Mouse (Mus musculus): ENCODE results near the gene Chit1. TPM values are rescaled to one million over a fixed set of nuclear protein-coding genes. Genes with fewer than 3 reads are reported as not detected.

The Chit1 gene
- polyA plus RNA-seq, 2 experiments = 0.08 TPM; not detected in 1

- H3K27ac ChIP-seq = no peak overlapping the region
- no peaks in the 10 kb centered on the region for H3K36me3 ChIP-seq (replicated peaks; ENCODE audit: control insufficient read depth, insufficient read depth, low read depth)
- H3K4me2 ChIP-seq (ENCODE audit: low read depth) = no peak overlapping the region
- DNase-seq (ENCODE audit: low read depth in 3 of 3, low spot score in 3 of 3) (no peak), ATAC-seq (ENCODE audit: insufficient read depth) (no peak)
- H3K27me3 ChIP-seq (ENCODE audit: control insufficient read depth, insufficient read depth, low read length) = no peaks in the 10 kb centered on the region
- no peak overlapping the region for H3K4me3 ChIP-seq (ENCODE audit: insufficient read depth in 1 of 2, low read depth in 2 of 2, low read length in 2 of 2)
- peaks cover 0 to 2% of the 10 kb centered on the region in 2 experiments; a peak in 1 of 4 replicates for H3K4me1 ChIP-seq (replicated peaks; ENCODE audit: control insufficient read depth in 2 of 2, insufficient read depth in 2 of 2, low read length in 1 of 2)
- no peak overlapping the region for H3K9ac ChIP-seq (replicated peaks)
- TF ChIP-seq EP300 (IDR thresholded peaks at IDR 0.05; ENCODE audit: low read depth) (no peak), CTCF (IDR thresholded peaks at IDR 0.05; ENCODE audit: low read depth) (no peak)
- 60% methylated on average over 6 of the region's 6 CpGs for WGBS (ENCODE audit: insufficient replicate concordance)
- H3K9me3 ChIP-seq (ENCODE audit: control insufficient read depth, low read length) = no peaks in the 10 kb centered on the region
Observed at GRCm38 (mm10) chr1:134162510-134163225, 51.6 kb downstream of the Chit1 start.

- TF ChIP-seq EP300 (IDR thresholded peaks at IDR 0.05; ENCODE audit: low read depth) (no peak), CTCF (IDR thresholded peaks at IDR 0.05; ENCODE audit: low read depth) (no peak)
- Histone ChIP-seq H3K9me3 (ENCODE audit: control insufficient read depth, low read length) (no peaks in the 10 kb centered on the region), H3K4me3 (ENCODE audit: insufficient read depth in 1 of 2, low read depth in 2 of 2, low read length in 2 of 2) (no peak overlapping the region), H3K36me3 (replicated peaks; ENCODE audit: control insufficient read depth, insufficient read depth, low read depth) (no peaks in the 10 kb centered on the region), H3K9ac (replicated peaks) (no peak overlapping the region), H3K4me1 (replicated peaks; ENCODE audit: control insufficient read depth in 2 of 2, insufficient read depth in 2 of 2, low read length in 1 of 2) (peaks cover 0 to 8% of the 10 kb centered on the region in 2 experiments; a peak in 2 of 4 replicates), H3K4me2 (ENCODE audit: low read depth) (no peak overlapping the region), H3K27ac (no peak overlapping the region), H3K27me3 (ENCODE audit: control insufficient read depth, insufficient read depth, low read length) (no peaks in the 10 kb centered on the region)
- peak in 2 of 3 experiments; percentile 12 to 14 for DNase-seq (ENCODE audit: low read depth in 3 of 3, low spot score in 3 of 3)
- peak; percentile 55; the same call in 1 of the 2 replicates for ATAC-seq (ENCODE audit: insufficient read depth)
- 68% methylated on average over 7 of the region's 7 CpGs for WGBS (ENCODE audit: insufficient replicate concordance)
Observed at GRCm38 (mm10) chr1:134163476-134163875, 52.4 kb downstream of the Chit1 start.

GRCm38 (mm10) chr1:134164454-134164853, 53.4 kb downstream of the Chit1 start:
- H3K27me3 ChIP-seq (ENCODE audit: control insufficient read depth, insufficient read depth, low read length) = no peaks in the 10 kb centered on the region
- no peaks in the 10 kb centered on the region for H3K36me3 ChIP-seq (replicated peaks; ENCODE audit: control insufficient read depth, insufficient read depth, low read depth)
- WGBS (ENCODE audit: insufficient replicate concordance) = 41% methylated on average over 4 of the region's 4 CpGs
- no peak overlapping the region for H3K27ac ChIP-seq
- no peaks in the 10 kb centered on the region for H3K9me3 ChIP-seq (ENCODE audit: control insufficient read depth, low read length)
- no peak overlapping the region for H3K4me3 ChIP-seq (ENCODE audit: insufficient read depth in 1 of 2, low read depth in 2 of 2, low read length in 2 of 2)
- H3K4me2 ChIP-seq (ENCODE audit: low read depth) = no peak overlapping the region
- peaks cover 0 to 13% of the 10 kb centered on the region in 2 experiments; a peak in 2 of 4 replicates for H3K4me1 ChIP-seq (replicated peaks; ENCODE audit: control insufficient read depth in 2 of 2, insufficient read depth in 2 of 2, low read length in 1 of 2)
- ATAC-seq (ENCODE audit: insufficient read depth) = no peak
- DNase-seq (ENCODE audit: low read depth in 3 of 3, low spot score in 3 of 3) = no peak
- no peak for TF ChIP-seq CTCF (IDR thresholded peaks at IDR 0.05; ENCODE audit: low read depth)
- no peak overlapping the region for H3K9ac ChIP-seq (replicated peaks)

GRCm38 (mm10) chr1:134166547-134166946, 55.5 kb downstream of the Chit1 start:
- DNase-seq (ENCODE audit: low read depth in 3 of 3, low spot score in 3 of 3) (no peak), ATAC-seq (ENCODE audit: insufficient read depth) (peak; percentile 50; the same call in 1 of the 2 replicates)
- no peak overlapping the region for H3K9ac ChIP-seq (replicated peaks)
- peaks cover 0 to 13% of the 10 kb centered on the region in 2 experiments; a peak in 2 of 4 replicates for H3K4me1 ChIP-seq (replicated peaks; ENCODE audit: control insufficient read depth in 2 of 2, insufficient read depth in 2 of 2, low read length in 1 of 2)
- no peaks in the 10 kb centered on the region for H3K27me3 ChIP-seq (ENCODE audit: control insufficient read depth, insufficient read depth, low read length)
- no peaks in the 10 kb centered on the region for H3K36me3 ChIP-seq (replicated peaks; ENCODE audit: control insufficient read depth, insufficient read depth, low read depth)
- TF ChIP-seq CTCF (IDR thresholded peaks at IDR 0.05; ENCODE audit: low read depth) = no peak
- TF ChIP-seq EP300 (IDR thresholded peaks at IDR 0.05; ENCODE audit: low read depth) = no peak
- WGBS (ENCODE audit: insufficient replicate concordance) = 54% methylated on average over 3 of the region's 3 CpGs
- no peak overlapping the region for H3K4me2 ChIP-seq (ENCODE audit: low read depth)
- H3K9me3 ChIP-seq (ENCODE audit: control insufficient read depth, low read length) = no peaks in the 10 kb centered on the region
- H3K27ac ChIP-seq = no peak overlapping the region
- no peak overlapping the region for H3K4me3 ChIP-seq (ENCODE audit: insufficient read depth in 1 of 2, low read depth in 2 of 2, low read length in 2 of 2)

- Histone ChIP-seq H3K27ac (no peak overlapping the region), H3K4me2 (ENCODE audit: low read depth) (no peak overlapping the region), H3K9me3 (ENCODE audit: control insufficient read depth, low read length) (no peaks in the 10 kb centered on the region), H3K36me3 (replicated peaks; ENCODE audit: control insufficient read depth, insufficient read depth, low read depth) (no peaks in the 10 kb centered on the region), H3K27me3 (ENCODE audit: control insufficient read depth, insufficient read depth, low read length) (no peaks in the 10 kb centered on the region), H3K4me3 (ENCODE audit: insufficient read depth in 1 of 2, low read depth in 2 of 2, low read length in 2 of 2) (no peak overlapping the region), H3K9ac (replicated peaks) (no peak overlapping the region), H3K4me1 (replicated peaks; ENCODE audit: control insufficient read depth in 2 of 2, insufficient read depth in 2 of 2, low read length in 1 of 2) (peaks cover 0 to 13% of the 10 kb centered on the region in 2 experiments; a peak in 2 of 4 replicates)
- ATAC-seq (ENCODE audit: insufficient read depth) (no peak), DNase-seq (ENCODE audit: low read depth in 3 of 3, low spot score in 3 of 3) (no peak)
- 41% methylated on average over 14 of the region's 14 CpGs for WGBS (ENCODE audit: insufficient replicate concordance)
- TF ChIP-seq CTCF (IDR thresholded peaks at IDR 0.05; ENCODE audit: low read depth) = no peak
- no peak for TF ChIP-seq EP300 (IDR thresholded peaks at IDR 0.05; ENCODE audit: low read depth)
Observed at GRCm38 (mm10) chr1:134167416-134168305, 56.6 kb downstream of the Chit1 start.

Data from liver, embryonic 14.5 days (tissue).